Mouse (Mus musculus): ENCODE data around the gene Qrich2. TPM values are rescaled to one million over a fixed set of nuclear protein-coding genes. Genes with fewer than 3 reads are reported as not detected.

Qrich2 gene
- polyA plus RNA-seq, 1 experiment = not detected

GRCm38 (mm10) chr11:116405601-116406000 lies 60.4 kb downstream of the Qrich2 start:
- Histone ChIP-seq H3K36me3 (replicated peaks; ENCODE audit: low read length) (peaks cover 3% of the 10 kb centered on the region), H3K27me3 (replicated peaks) (peaks cover 5% of the 10 kb centered on the region), H3K4me3 (replicated peaks) (no peak overlapping the region), H3K4me1 (peaks cover 18% of the 10 kb centered on the region), H3K9me3 (peaks cover 6% of the 10 kb centered on the region)
- TF ChIP-seq GATA1 (IDR thresholded peaks at IDR 0.05; ENCODE audit: borderline replicate concordance, low read length) = no peak
- no peak for TF ChIP-seq FLI1 (IDR thresholded peaks at IDR 0.05; ENCODE audit: low read length)

- Histone ChIP-seq H3K9me3 (peaks cover 6% of the 10 kb centered on the region), H3K4me1 (peaks cover 7% of the 10 kb centered on the region), H3K4me3 (replicated peaks) (no peak overlapping the region), H3K36me3 (replicated peaks; ENCODE audit: low read length) (peaks cover 3% of the 10 kb centered on the region), H3K27me3 (replicated peaks) (peaks cover 32% of the 10 kb centered on the region)
- TF ChIP-seq GATA1 (IDR thresholded peaks at IDR 0.05; ENCODE audit: borderline replicate concordance, low read length) (no peak), FLI1 (IDR thresholded peaks at IDR 0.05; ENCODE audit: low read length) (no peak)
Observed at GRCm38 (mm10) chr11:116400560-116400959, 65.5 kb downstream of the Qrich2 start.

GRCm38 (mm10) chr11:116398348-116398677 lies 67.7 kb downstream of the Qrich2 start:
- peaks cover 5% of the 10 kb centered on the region for H3K9me3 ChIP-seq
- no peak overlapping the region for H3K4me3 ChIP-seq (replicated peaks)
- H3K27me3 ChIP-seq (replicated peaks) = peaks cover 38% of the 10 kb centered on the region
- peaks cover 3% of the 10 kb centered on the region for H3K36me3 ChIP-seq (replicated peaks; ENCODE audit: low read length)
- peaks cover 7% of the 10 kb centered on the region for H3K4me1 ChIP-seq
- TF ChIP-seq FLI1 (IDR thresholded peaks at IDR 0.05; ENCODE audit: low read length) (no peak), GATA1 (IDR thresholded peaks at IDR 0.05; ENCODE audit: borderline replicate concordance, low read length) (no peak)

GRCm38 (mm10) chr11:116397517-116398347 lies 68.3 kb downstream of the Qrich2 start:
- peaks cover 7% of the 10 kb centered on the region for H3K4me1 ChIP-seq
- TF ChIP-seq GATA1 (IDR thresholded peaks at IDR 0.05; ENCODE audit: borderline replicate concordance, low read length) = no peak
- no peak for TF ChIP-seq FLI1 (IDR thresholded peaks at IDR 0.05; ENCODE audit: low read length)
- no peaks in the 10 kb centered on the region for H3K36me3 ChIP-seq (replicated peaks; ENCODE audit: low read length)
- H3K9me3 ChIP-seq = no peaks in the 10 kb centered on the region
- no peak overlapping the region for H3K4me3 ChIP-seq (replicated peaks)
- peaks cover 38% of the 10 kb centered on the region for H3K27me3 ChIP-seq (replicated peaks)

GRCm38 (mm10) chr11:116396934-116397330 lies 69.1 kb downstream of the Qrich2 start:
- Histone ChIP-seq H3K4me1 (peaks cover 7% of the 10 kb centered on the region), H3K36me3 (replicated peaks; ENCODE audit: low read length) (no peaks in the 10 kb centered on the region), H3K9me3 (no peaks in the 10 kb centered on the region), H3K27me3 (replicated peaks) (peaks cover 38% of the 10 kb centered on the region), H3K4me3 (replicated peaks) (no peak overlapping the region)
- no peak for TF ChIP-seq GATA1 (IDR thresholded peaks at IDR 0.05; ENCODE audit: borderline replicate concordance, low read length)
- no peak for TF ChIP-seq FLI1 (IDR thresholded peaks at IDR 0.05; ENCODE audit: low read length)

GRCm38 (mm10) chr11:116396276-116396933 lies 69.6 kb downstream of the Qrich2 start:
- H3K4me3 ChIP-seq (replicated peaks) = no peak overlapping the region
- H3K4me1 ChIP-seq = peaks cover 7% of the 10 kb centered on the region
- H3K36me3 ChIP-seq (replicated peaks; ENCODE audit: low read length) = no peaks in the 10 kb centered on the region
- H3K9me3 ChIP-seq = no peaks in the 10 kb centered on the region
- TF ChIP-seq GATA1 (IDR thresholded peaks at IDR 0.05; ENCODE audit: borderline replicate concordance, low read length) (no peak), FLI1 (IDR thresholded peaks at IDR 0.05; ENCODE audit: low read length) (no peak)
- H3K27me3 ChIP-seq (replicated peaks) = peaks cover 36% of the 10 kb centered on the region

- TF ChIP-seq FLI1 (IDR thresholded peaks at IDR 0.05; ENCODE audit: low read length) (no peak), GATA1 (IDR thresholded peaks at IDR 0.05; ENCODE audit: borderline replicate concordance, low read length) (no peak)
- Histone ChIP-seq H3K27me3 (replicated peaks) (peaks cover 31% of the 10 kb centered on the region), H3K36me3 (replicated peaks; ENCODE audit: low read length) (no peaks in the 10 kb centered on the region), H3K4me1 (no peaks in the 10 kb centered on the region), H3K9me3 (no peaks in the 10 kb centered on the region), H3K4me3 (replicated peaks) (no peak overlapping the region)
Observed at GRCm38 (mm10) chr11:116394769-116395168, 71.3 kb downstream of the Qrich2 start.

Other genes starting within 250 kb of the Qrich2 start
- gene Evpl, start 228.2 kb downstream of the Qrich2 start, polyA plus RNA-seq (2012; ENCODE audit: insufficient read depth, low replicate concordance) = 0.34 TPM in 1 of 2 replicates, not detected in the other
- gene Srp68, start 192.0 kb downstream of the Qrich2 start, polyA plus RNA-seq (2012; ENCODE audit: insufficient read depth, low replicate concordance) = 4.7 and 34.1 TPM in 2 replicates
- not detected in 2 replicates for gene Galr2, start 185.3 kb downstream of the Qrich2 start, polyA plus RNA-seq (2012; ENCODE audit: insufficient read depth, low replicate concordance)
- gene Exoc7, start 159.0 kb downstream of the Qrich2 start, polyA plus RNA-seq (2012; ENCODE audit: insufficient read depth, low replicate concordance) = 2.7 and 6.7 TPM in 2 replicates
- gene Foxj1, start 130.8 kb downstream of the Qrich2 start, polyA plus RNA-seq (2012; ENCODE audit: insufficient read depth, low replicate concordance) = 0.12 and 0.84 TPM in 2 replicates
- 1.2 and 1.8 TPM in 2 replicates for gene Rnf157, start 53.2 kb downstream of the Qrich2 start, polyA plus RNA-seq (2012; ENCODE audit: insufficient read depth, low replicate concordance)
- gene Ubald2, start 32.1 kb downstream of the Qrich2 start, polyA plus RNA-seq (2012; ENCODE audit: insufficient read depth, low replicate concordance) = 443 and 805 TPM in 2 replicates
- gene Prpsap1, start 28.0 kb upstream of the Qrich2 start, polyA plus RNA-seq (2012; ENCODE audit: insufficient read depth, low replicate concordance) = 18.2 and 20.3 TPM in 2 replicates
- gene Sphk1, start 64.7 kb upstream of the Qrich2 start, polyA plus RNA-seq (2012; ENCODE audit: insufficient read depth, low replicate concordance) = 0.10 and 3.5 TPM in 2 replicates
- gene Ube2o, start 115.2 kb upstream of the Qrich2 start, polyA plus RNA-seq (2012; ENCODE audit: insufficient read depth, low replicate concordance) = 67.5 and 115 TPM in 2 replicates
- gene Aanat, start 120.2 kb upstream of the Qrich2 start, polyA plus RNA-seq (2012; ENCODE audit: insufficient read depth, low replicate concordance) = 0.21 and 2.2 TPM in 2 replicates
- 22.9 and 66.2 TPM in 2 replicates for gene Rhbdf2, start 160.8 kb upstream of the Qrich2 start, polyA plus RNA-seq (2012; ENCODE audit: insufficient read depth, low replicate concordance)
- gene Prcd, start 187.3 kb upstream of the Qrich2 start, polyA plus RNA-seq (2012; ENCODE audit: insufficient read depth, low replicate concordance) = not detected in 2 replicates
- not detected in 2 replicates for gene Cygb, start 188.1 kb upstream of the Qrich2 start, polyA plus RNA-seq (2012; ENCODE audit: insufficient read depth, low replicate concordance)